Mouse (Mus musculus) liver, embryonic 14.5 days (tissue): ENCODE measurements around the gene Heatr5a.

Experiments
- CTCF ChIP-seq: IDR thresholded peaks from 2 replicates; pipeline ENCODE4 v1.5.1; 2016; ENCODE audit warnings: antibody characterized with exemption, low read depth, control low read depth
- EP300 ChIP-seq: IDR thresholded peaks from 2 replicates; pipeline ENCODE4 v1.6.1; 2016; ENCODE audit warnings: antibody characterized with exemption, low read depth

- TF ChIP-seq CTCF (no peak), EP300 (no peak)
These were observed 104.8 kb downstream of the Heatr5a start for GRCm38 (mm10) chr12:51866226-51866910.
